10 mouse cellular contexts compared by ENCODE assay signal in genomic region chr4:152832757-152833363, GRCm38 (mm10).
DNase-seq lines count a peak whose midpoint lies in the region; ATAC-seq and TF ChIP-seq lines count a peak whose summit lies in the region.
"Had no signal": no experiment of that assay in that cellular context is flagged by ENCODE, and none has a peak within 500 bp of the region (broad histone marks: within the 10 kb centered on the region; RNA-seq: fewer than 3 reads in every experiment).

No protein-coding gene starts in this region.

- H3K9ac ChIP-seq in lung, embryonic 14.5 days: no peak overlapping the region
- H3K9ac ChIP-seq in forebrain, embryonic 16.5 days (replicated peaks; ENCODE audit: low read depth, low read length): no peak overlapping the region; the same call in 1 of the 2 replicates
- H3K9ac ChIP-seq: embryonic facial prominence, embryonic 13.5 days; limb, embryonic 15.5 days had no signal

- TF ChIP-seq POLR2A in lung, adult 2 months (IDR thresholded peaks at IDR 0.05; ENCODE audit: borderline replicate concordance, extremely low read depth, low read depth, low read length): no peak

- intact Hi-C loops in left cerebral cortex, postnatal 25 days (cut with DNase I): no loop called here

- WGBS in lung, embryonic 14.5 days: 83% methylated on average over 10 of the region's 10 CpGs
- WGBS in lung, adult 2 months: 80% methylated on average over 10 of the region's 10 CpGs
- WGBS in forebrain, embryonic 16.5 days: 19% methylated on average over 10 of the region's 10 CpGs

- no peaks in the 10 kb centered on the region for H3K36me3 ChIP-seq in lung, embryonic 14.5 days (ENCODE audit: insufficient read depth)
- no peaks in the 10 kb centered on the region for H3K36me3 ChIP-seq in forebrain, embryonic 16.5 days (ENCODE audit: control insufficient read depth, insufficient read depth)
- H3K36me3 ChIP-seq: embryonic facial prominence, embryonic 13.5 days; limb, embryonic 15.5 days had no signal

- H3K27ac ChIP-seq in lung, embryonic 14.5 days (ENCODE audit: low read depth): no peak overlapping the region
- H3K27ac ChIP-seq in forebrain, embryonic 16.5 days (ENCODE audit: low read length): peak overlapping the region; percentile 84
- H3K27ac ChIP-seq: embryonic facial prominence, embryonic 13.5 days; limb, embryonic 15.5 days had no signal

- H3K4me3 ChIP-seq in lung, embryonic 14.5 days (ENCODE audit: low read depth, low read length): no peak overlapping the region
- H3K4me3 ChIP-seq in lung, adult 2 months (replicated peaks; ENCODE audit: extremely low read depth, low read depth, low read length): no peak overlapping the region
- no peak overlapping the region for H3K4me3 ChIP-seq in forebrain, embryonic 16.5 days (replicated peaks; ENCODE audit: low read length)
- H3K4me3 ChIP-seq: embryonic facial prominence, embryonic 13.5 days; limb, embryonic 15.5 days had no signal

- ATAC-seq in lung, embryonic 14.5 days (ENCODE audit: insufficient read depth): no peak
- ATAC-seq in forebrain, embryonic 16.5 days: peak; percentile 71

- TF ChIP-seq CTCF in lung, embryonic 14.5 days (IDR thresholded peaks at IDR 0.05; ENCODE audit: low read depth): no peak
- TF ChIP-seq CTCF in lung, adult 2 months (IDR thresholded peaks at IDR 0.05; ENCODE audit: insufficient read depth, low read length): no peak

- peak; percentile 26 for DNase-seq in lung, embryonic 14.5 days
- DNase-seq in lung, adult 2 months: no peak
- peak; percentile 39 to 72 for DNase-seq in left cerebral cortex, postnatal 25 days (ENCODE audit: low spot score in 2 of 2)
- DNase-seq in right cerebral cortex, postnatal 10 days (ENCODE audit: low spot score in 2 of 2): peak; percentile 71 to 77
- DNase-seq in embryo, embryonic 9.5 days (ENCODE audit: extremely low spot score): no peak
- no peak for DNase-seq in kidney, adult 9 months
- DNase-seq in spleen, adult 12 weeks (ENCODE audit: low spot score): no peak

- 0 out of 2 replicates have a peak, but pooled peaks cover 6% of the 10 kb centered on the region for H3K9me3 ChIP-seq in lung, embryonic 14.5 days (ENCODE audit: low read depth, low read length)
- H3K9me3 ChIP-seq in forebrain, embryonic 16.5 days (ENCODE audit: control insufficient read depth, low read length): peaks cover 13% of the 10 kb centered on the region
- H3K9me3 ChIP-seq: limb, embryonic 15.5 days had no signal

- no peaks in the 10 kb centered on the region for H3K4me1 ChIP-seq in lung, embryonic 14.5 days (ENCODE audit: insufficient read depth)
- no peaks in the 10 kb centered on the region for H3K4me1 ChIP-seq in lung, adult 2 months (ENCODE audit: control insufficient read depth, insufficient read depth, low read length)
- H3K4me1 ChIP-seq in forebrain, embryonic 16.5 days (replicated peaks; ENCODE audit: control insufficient read depth, insufficient read depth, low read length): peaks cover 31% of the 10 kb centered on the region
- H3K4me1 ChIP-seq: embryonic facial prominence, embryonic 13.5 days had no signal

- H3K27me3 ChIP-seq in lung, embryonic 14.5 days (ENCODE audit: insufficient read depth, low read length): no peaks in the 10 kb centered on the region
- no peaks in the 10 kb centered on the region for H3K27me3 ChIP-seq in forebrain, embryonic 16.5 days (replicated peaks; ENCODE audit: control insufficient read depth, insufficient read depth, low read length)
- H3K27me3 ChIP-seq: embryonic facial prominence, embryonic 13.5 days had no signal

- no peak overlapping the region for H3K4me2 ChIP-seq in lung, embryonic 14.5 days
- peak overlapping the region; percentile 2; the same call in 1 of the 2 replicates for H3K4me2 ChIP-seq in forebrain, embryonic 16.5 days (ENCODE audit: low read length)
- H3K4me2 ChIP-seq: embryonic facial prominence, embryonic 13.5 days; limb, embryonic 15.5 days had no signal

Comparison
In these comparisons a context has a peak if more than half of its experiments do, and no peak if none do; other contexts are left out.
1. DNase-seq: peak in lung, embryonic 14.5 days (single experiment), left cerebral cortex, postnatal 25 days (2 of 2) and right cerebral cortex, postnatal 10 days (2 of 2); none in lung, adult 2 months (single experiment), embryo, embryonic 9.5 days (single experiment), kidney, adult 9 months (single experiment) and spleen, adult 12 weeks (single experiment).